Mouse (Mus musculus): ENCODE measurements around the gene Olfr381. TPM values are rescaled to one million over a fixed set of nuclear protein-coding genes. Genes with fewer than 3 reads are reported as not detected.

Olfr381 gene
- not detected for total RNA-seq (2023)

GRCm38 (mm10) chr11:73491503-73491902 lies at the start of gene Olfr381:
Gene Olfr381, minus strand, starts transcription at chr11:73491603.

GRCm38 (mm10) chr11:73517097-73517496 lies 25.7 kb upstream of the Olfr381 start, which contains the start of gene Olfr382:
Gene Olfr382, minus strand, starts transcription at chr11:73517197.

GRCm38 (mm10) chr11:73457408-73457807 lies 34.0 kb downstream of the Olfr381 start, which contains the start of gene Olfr380:
Gene Olfr380, minus strand, starts transcription at chr11:73457508.

Other genes with a start within 250 kb of the Olfr381 start
- gene Trpv3, start 224.2 kb downstream of the Olfr381 start, total RNA-seq (2023), result not detected
- 0.18 TPM for gene Aspa, start 162.0 kb downstream of the Olfr381 start, total RNA-seq (2023)
- gene Gm49340, start 161.9 kb downstream of the Olfr381 start, total RNA-seq (2023), result not detected
- gene Spata22, start 161.9 kb downstream of the Olfr381 start, total RNA-seq (2023), result not detected
- gene Olfr20, start 140.8 kb downstream of the Olfr381 start, total RNA-seq (2023), result not detected
- not detected for gene Olfr376, start 120.4 kb downstream of the Olfr381 start, total RNA-seq (2023)
- gene Olfr1, start 92.0 kb downstream of the Olfr381 start, total RNA-seq (2023), result not detected
- not detected for gene Olfr378, start 63.1 kb downstream of the Olfr381 start, total RNA-seq (2023)
- not detected for gene Olfr380, start 34.1 kb downstream of the Olfr381 start, total RNA-seq (2023)
- not detected for gene Olfr382, start 25.6 kb upstream of the Olfr381 start, total RNA-seq (2023)
- not detected for gene Olfr385, start 101.4 kb upstream of the Olfr381 start, total RNA-seq (2023)
- gene Olfr384, start 107.0 kb upstream of the Olfr381 start, total RNA-seq (2023), result not detected
- gene Zfp735, start 197.2 kb upstream of the Olfr381 start, total RNA-seq (2023), result not detected